Mouse (Mus musculus) thymus, adult 2 months (tissue): ENCODE measurements around the gene Gm45234. TPM values are rescaled to one million over a fixed set of nuclear protein-coding genes. Genes with fewer than 3 reads are reported as not detected.

ENCODE experiments used
- DNase-seq: peaks from one replicate; pipeline ENCODE4 v3.0.0; 2021
- H3K27ac ChIP-seq: fragments of 200-500 bp; 2 replicates; pipeline ENCODE4 v1.5.1; 2012; ENCODE audit warnings: low read length, control low read depth; ENCODE audit not compliant: control insufficient read depth, insufficient read depth
- H3K27me3 ChIP-seq: fragments of 200-500 bp; 2 replicates; pipeline ENCODE4 v1.6.1; 2012; ENCODE audit warnings: mild to moderate bottlenecking, low read length, moderate library complexity, mixed read lengths; ENCODE audit not compliant: control insufficient read depth, insufficient read depth
- H3K36me3 ChIP-seq: fragments of 200-500 bp; 2 replicates; pipeline ENCODE4 v1.6.1; 2012; ENCODE audit warnings: mild to moderate bottlenecking, low read length, moderate library complexity; ENCODE audit not compliant: control insufficient read depth, insufficient read depth
- H3K4me1 ChIP-seq: fragments of 200-500 bp; replicated peaks from 2 replicates; pipeline ENCODE4 v1.6.1; 2012; ENCODE audit warnings: low read length; ENCODE audit not compliant: control insufficient read depth, insufficient read depth
- H3K4me3 ChIP-seq: fragments of 200-500 bp; 2 replicates; pipeline ENCODE4 v1.5.1; 2012; ENCODE audit warnings: mild to moderate bottlenecking, low read length, control low read depth, moderate library complexity; ENCODE audit not compliant: control insufficient read depth, insufficient read depth
- CTCF ChIP-seq: fragments of 200-500 bp; IDR thresholded peaks from 2 replicates; pipeline ENCODE4 v1.5.1; 2012; ENCODE audit warnings: mild to moderate bottlenecking, control low read depth, low read length, moderate library complexity, borderline replicate concordance; ENCODE audit not compliant: control insufficient read depth, poor library complexity, insufficient read depth; ENCODE audit errors: extremely low read depth
- POLR2A ChIP-seq: fragments of 200-500 bp; IDR thresholded peaks from 2 replicates; pipeline ENCODE4 v1.6.1; 2012; ENCODE audit warnings: mild to moderate bottlenecking, low read length, control low read depth, moderate library complexity; ENCODE audit not compliant: control insufficient read depth, poor library complexity, insufficient read depth; ENCODE audit errors: extremely low read depth
- WGBS: fragments of 180-500 bp; shearing (Covaris S2); methylation state at CpG from one replicate; pipeline ENCODE4 v1.1.7; 2018; 5-methylcytosine and 5-hydroxymethylcytosine counted together
- polyA plus RNA-seq: library from polyadenylated mRNA; depleted of rRNA; stranded (reverse); fragments of >200 nt; gene quantifications from 2 replicates; pipeline ENCODE4 v1.2.3, GENCODE M21; 2012

Gene Gm45234
- polyA plus RNA-seq, 1 experiment = not detected

- no peak for DNase-seq
- TF ChIP-seq CTCF = no peak
- no peak for TF ChIP-seq POLR2A
- WGBS = 52% methylated on average over 5 of the region's 5 CpGs
- no peak overlapping the region for H3K4me3 ChIP-seq
- H3K27ac ChIP-seq = no peak overlapping the region
- H3K36me3 ChIP-seq = no peaks in the 10 kb centered on the region
- H3K4me1 ChIP-seq = peaks cover 7% of the 10 kb centered on the region; the same call in 1 of the 2 replicates
- H3K27me3 ChIP-seq = no peaks in the 10 kb centered on the region
These were observed 1.6 kb upstream of the Gm45234 start for GRCm38 (mm10) chr6:124757351-124757880.

GRCm38 (mm10) chr6:124756652-124757350, 980 bp upstream of the Gm45234 start:
- no peak for TF ChIP-seq POLR2A
- no peak for TF ChIP-seq CTCF
- peak; percentile 58 for DNase-seq
- Histone ChIP-seq H3K4me1 (peaks cover 7% of the 10 kb centered on the region; the same call in 1 of the 2 replicates), H3K4me3 (peak overlapping the region; percentile 47), H3K27ac (no peak overlapping the region), H3K27me3 (no peaks in the 10 kb centered on the region), H3K36me3 (no peaks in the 10 kb centered on the region)
- 4% methylated on average over 46 of the region's 54 CpGs for WGBS

- peaks cover 16% of the 10 kb centered on the region for H3K4me1 ChIP-seq
- WGBS = 50% methylated on average over 3 of the region's 3 CpGs
- no peak overlapping the region for H3K27ac ChIP-seq
- no peaks in the 10 kb centered on the region for H3K27me3 ChIP-seq
- no peak for DNase-seq
- TF ChIP-seq CTCF = no peak
- no peak for TF ChIP-seq POLR2A
- no peaks in the 10 kb centered on the region for H3K36me3 ChIP-seq
- H3K4me3 ChIP-seq = peak overlapping the region; percentile 42; the same call in 1 of the 2 replicates
These were observed 515 bp downstream of the Gm45234 start for GRCm38 (mm10) chr6:124755306-124755705.

DNA sequence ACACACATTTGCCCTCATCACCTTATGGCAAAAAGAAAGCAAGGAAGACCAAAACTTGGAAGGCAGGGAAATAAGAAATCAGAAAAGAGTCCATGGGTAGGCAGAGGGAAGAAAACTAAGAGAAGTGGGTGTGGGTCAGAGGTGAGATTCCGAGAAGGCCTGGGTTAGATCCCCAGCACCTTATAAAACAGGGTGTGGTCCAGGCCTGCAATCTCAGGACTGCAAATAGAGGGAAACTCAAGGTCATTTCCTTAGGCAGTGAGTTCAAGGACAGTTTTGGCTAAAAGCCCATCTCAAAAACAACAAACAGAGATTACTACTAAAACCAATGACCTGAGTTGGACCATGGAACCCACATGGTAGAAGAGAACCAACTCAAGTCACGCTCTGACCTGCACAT, 2.0 kb downstream of the Gm45234 start:
- Histone ChIP-seq H3K36me3 (no peaks in the 10 kb centered on the region), H3K27ac (no peak overlapping the region), H3K4me1 (peaks cover 14% of the 10 kb centered on the region), H3K4me3 (no peak overlapping the region), H3K27me3 (no peaks in the 10 kb centered on the region)
- 96% methylated on average over 2 of the region's 2 CpGs for WGBS
- no peak for TF ChIP-seq POLR2A
- no peak for TF ChIP-seq CTCF
- no peak for DNase-seq

- no peak for DNase-seq
- 12% methylated on average over 8 of the region's 8 CpGs for WGBS
- no peaks in the 10 kb centered on the region for H3K27me3 ChIP-seq
- peaks cover 20% of the 10 kb centered on the region for H3K4me1 ChIP-seq
- TF ChIP-seq CTCF (no peak), POLR2A (no peak)
- H3K27ac ChIP-seq = no peak overlapping the region
- no peaks in the 10 kb centered on the region for H3K36me3 ChIP-seq
- H3K4me3 ChIP-seq = no peak overlapping the region
These were observed 5.4 kb downstream of the Gm45234 start for GRCm38 (mm10) chr6:124750405-124750804.

GRCm38 (mm10) chr6:124746654-124747632, 8.9 kb downstream of the Gm45234 start:
- H3K27ac ChIP-seq = no peak overlapping the region
- peak overlapping the region; percentile 72; the same call in 1 of the 2 replicates for H3K4me3 ChIP-seq
- no peak for DNase-seq
- H3K27me3 ChIP-seq = no peaks in the 10 kb centered on the region
- TF ChIP-seq CTCF (no peak), POLR2A (no peak)
- H3K36me3 ChIP-seq = no peaks in the 10 kb centered on the region
- WGBS = 96% methylated on average over 7 of the region's 7 CpGs
- peaks cover 28% of the 10 kb centered on the region for H3K4me1 ChIP-seq
